Mouse (Mus musculus): ENCODE results near the gene Dennd5b. TPM values are rescaled to one million over a fixed set of nuclear protein-coding genes. Genes with fewer than 3 reads are reported as not detected.

Gene Dennd5b
- polyA plus RNA-seq (2012; rRNA removed), result 2.1 and 2.6 TPM in 2 replicates

DNA sequence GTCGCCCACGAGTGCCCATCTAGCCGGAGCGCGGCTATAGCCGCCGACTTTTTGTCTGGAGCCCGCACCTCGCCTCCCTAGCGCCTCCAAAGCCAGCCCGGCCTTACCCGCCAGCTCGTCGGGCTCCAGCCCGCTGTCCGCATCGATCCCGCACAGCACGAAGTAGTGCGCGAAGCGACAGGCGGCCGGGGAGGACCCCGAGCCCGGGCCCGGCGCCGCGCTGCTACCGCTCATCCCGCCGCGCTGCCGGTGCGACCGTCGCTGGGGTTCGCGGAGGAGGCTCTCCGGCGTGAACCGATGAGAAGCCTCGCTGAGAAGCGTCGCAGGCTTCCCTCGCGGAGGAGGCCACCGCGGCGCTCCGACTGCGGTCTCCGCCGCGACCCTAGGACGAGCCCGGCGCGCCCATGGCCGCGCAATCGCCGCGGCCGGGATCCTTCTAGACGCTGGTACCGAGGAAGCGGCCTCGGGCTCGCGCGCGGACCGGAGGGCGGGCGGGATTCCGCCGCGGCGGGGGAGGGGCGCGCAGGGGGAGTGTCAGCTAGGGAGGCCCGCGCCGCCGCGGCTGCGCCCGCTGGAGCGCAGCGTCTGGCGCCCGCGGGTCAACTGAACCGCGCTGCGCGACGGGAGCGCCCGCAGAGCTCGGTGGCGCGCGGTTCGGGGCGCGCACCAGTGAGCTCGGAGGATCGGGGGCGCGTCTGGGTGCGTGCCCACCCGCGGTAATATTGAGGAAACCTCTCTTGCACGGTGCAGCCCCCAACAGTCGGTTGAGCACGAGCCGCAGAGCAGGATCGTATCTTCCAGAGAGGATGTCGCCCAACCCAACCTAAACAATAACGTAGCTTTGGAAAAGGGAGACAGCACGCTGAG is at the start of gene Dennd5b:
TSS of gene Dennd5b (minus strand) at position 605 of the 867 bp plus-strand sequence.

DNA sequence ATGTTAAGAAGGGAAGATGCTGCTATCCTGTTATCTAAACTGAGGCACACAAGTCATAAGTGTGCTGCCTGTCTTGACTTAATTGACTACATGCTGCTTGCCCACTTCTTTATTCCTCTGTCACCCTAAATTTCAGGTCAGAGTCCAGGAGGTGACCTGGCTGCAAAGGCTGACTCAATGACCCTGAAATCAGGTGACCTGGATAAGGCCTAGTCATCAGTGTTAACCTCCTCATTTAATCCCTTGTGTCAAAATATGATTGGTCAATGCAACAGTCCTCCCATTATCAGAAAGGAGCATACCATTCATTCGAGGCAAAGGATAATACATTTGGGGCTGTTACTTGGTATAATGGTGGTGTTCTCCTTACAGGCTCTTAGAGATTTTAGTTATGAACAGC is 38.0 kb upstream of the Dennd5b start, which contains the start of gene Etfbkmt:
TSS of gene Etfbkmt (plus strand) at position 379 of the 400 bp plus-strand sequence.

DNA sequence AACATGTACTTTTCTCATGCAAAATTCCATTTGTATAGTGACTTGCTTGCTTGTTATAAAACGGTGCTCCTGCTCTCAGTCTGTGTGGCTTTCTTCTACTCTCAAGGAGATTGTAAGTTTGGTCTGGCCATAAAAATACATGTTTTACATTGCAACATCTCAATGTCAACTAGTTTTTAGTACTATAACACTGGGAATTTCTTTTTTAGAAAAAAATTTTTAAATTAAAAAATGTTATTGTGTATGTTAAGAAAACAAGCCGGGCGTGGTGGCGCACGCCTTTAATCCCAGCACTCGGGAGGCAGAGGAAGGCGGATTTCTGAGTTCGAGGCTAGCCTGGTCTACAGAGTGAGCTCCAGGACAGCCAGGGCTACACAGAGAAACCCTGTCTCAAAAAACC is 28.4 kb upstream of the Dennd5b start, which contains the start of gene Gm10203:
TSS of gene Gm10203 (plus strand) at position 301 of the 400 bp plus-strand sequence.

DNA sequence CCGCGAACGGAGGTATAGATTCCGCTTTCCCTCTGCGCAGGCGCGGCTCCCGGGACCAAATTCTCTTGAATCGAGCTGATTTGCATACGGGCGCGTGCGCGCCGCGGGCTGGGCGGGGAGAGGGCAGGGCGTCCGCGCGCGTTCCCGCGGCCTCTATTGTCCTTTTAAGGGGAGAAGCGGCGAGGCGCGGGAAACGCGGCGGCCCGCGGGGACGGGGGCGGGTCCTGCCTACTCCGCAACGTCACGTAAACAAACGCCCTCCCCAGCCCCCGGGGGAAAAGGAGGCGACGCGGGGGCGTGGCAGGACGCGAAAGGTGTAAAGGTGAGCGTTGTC is 155.1 kb downstream of the Dennd5b start, which contains the start of gene Sinhcaf:
TSS of gene Sinhcaf (minus strand) at position 59 of the 334 bp plus-strand sequence.

Other genes with a start within 250 kb of the Dennd5b start
- 7.6 and 8.0 TPM in 2 replicates for gene Caprin2, start 205.4 kb downstream of the Dennd5b start, polyA plus RNA-seq (2012; rRNA removed)
- 8.3 and 10.4 TPM in 2 replicates for gene Sinhcaf, start 155.2 kb downstream of the Dennd5b start, polyA plus RNA-seq (2012; rRNA removed)
- gene Gm10203, start 28.5 kb upstream of the Dennd5b start, polyA plus RNA-seq (2012; rRNA removed), result not detected in 2 replicates
- gene Etfbkmt, start 38.2 kb upstream of the Dennd5b start, polyA plus RNA-seq (2012; rRNA removed), result 7.9 and 8.9 TPM in 2 replicates
- 3.1 and 3.6 TPM in 2 replicates for gene Amn1, start 87.0 kb upstream of the Dennd5b start, polyA plus RNA-seq (2012; rRNA removed)
- 5.2 and 6.2 TPM in 2 replicates for gene Resf1, start 207.7 kb upstream of the Dennd5b start, polyA plus RNA-seq (2012; rRNA removed)